Mouse (Mus musculus): ENCODE data around the gene Itga11.

Gene Itga11

DNA sequence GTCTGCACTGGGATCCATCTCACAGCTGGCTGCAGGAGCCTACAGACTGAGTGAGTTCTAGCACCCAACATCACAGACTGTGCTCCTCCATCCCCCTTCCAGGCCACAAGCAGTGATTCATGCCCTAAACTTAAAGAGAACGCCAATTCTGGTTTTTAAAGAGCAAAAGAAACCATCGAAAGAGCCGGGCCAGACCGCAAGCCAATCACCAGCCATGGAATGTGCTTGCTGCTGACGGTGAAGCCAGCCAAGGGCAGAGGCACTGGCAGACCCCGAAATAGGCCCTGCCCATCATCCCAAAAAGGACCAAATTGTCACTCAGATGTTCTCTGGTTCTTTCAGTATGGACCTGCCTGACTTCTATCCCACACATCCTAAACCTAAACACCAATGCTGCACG is 6.7 kb downstream of the Itga11 start:
- DNase-seq (ENCODE audit: low read depth, low spot score), result no peak

DNA sequence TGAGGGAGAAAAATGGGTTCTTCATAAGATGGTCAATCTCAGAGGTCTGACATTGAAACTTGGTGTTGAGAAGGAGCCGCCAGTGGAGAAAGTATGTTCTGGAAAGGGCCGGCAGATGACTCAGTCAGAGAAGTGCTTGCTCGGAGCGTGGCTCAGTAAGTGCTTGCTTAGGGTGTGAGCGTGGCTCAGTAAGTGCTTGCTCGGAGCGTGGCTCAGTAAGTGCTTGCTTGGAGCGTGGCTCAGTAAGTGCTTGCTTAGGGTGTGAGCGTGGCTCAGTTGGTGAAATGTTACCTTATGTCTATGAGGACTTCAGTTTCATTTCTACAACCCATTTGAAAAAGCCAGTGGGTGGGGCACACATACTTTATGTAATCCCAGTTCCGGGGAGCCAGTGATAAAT is 12.1 kb downstream of the Itga11 start:
- no peak for DNase-seq (ENCODE audit: low read depth, low spot score)

DNA sequence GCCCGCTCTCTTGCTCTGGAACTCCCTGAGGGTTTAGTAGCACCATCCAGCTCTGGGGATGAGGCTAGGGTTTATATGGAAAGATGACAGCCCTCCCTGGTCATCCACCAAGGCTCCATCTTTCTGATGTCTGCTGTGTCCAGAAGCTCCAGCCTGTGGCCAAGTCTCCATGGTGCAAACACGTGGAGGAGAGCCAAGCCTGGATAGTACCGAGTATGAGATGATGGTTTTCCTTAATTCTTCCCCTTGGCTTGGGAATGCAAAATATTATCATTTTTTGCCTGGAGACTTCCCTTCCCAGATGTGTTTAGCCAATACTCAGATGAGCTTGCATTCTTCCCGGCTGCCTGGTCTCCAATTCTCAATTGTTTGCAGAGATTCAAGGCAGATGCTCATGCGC is 16.4 kb downstream of the Itga11 start:
- no peak for DNase-seq (ENCODE audit: low read depth, low spot score)

DNA sequence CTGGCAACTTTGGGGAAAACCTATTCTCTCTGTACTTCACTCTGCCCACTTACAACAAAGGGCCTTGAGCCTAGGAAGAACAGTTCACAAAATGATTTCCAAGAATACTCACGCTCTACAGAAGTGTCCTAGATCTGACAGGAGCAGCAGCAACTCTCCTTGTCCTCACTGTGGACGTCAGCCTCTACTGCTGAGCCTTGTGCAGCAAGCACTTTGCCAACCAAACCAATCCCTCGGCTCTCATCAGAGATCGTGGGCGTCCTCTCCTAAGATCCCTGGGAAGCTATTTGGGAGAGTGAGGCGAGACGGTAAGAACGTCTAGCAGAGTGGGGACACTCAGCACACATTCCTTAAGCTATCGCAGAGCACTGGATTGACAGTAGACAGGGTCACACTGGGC is 17.6 kb downstream of the Itga11 start:
- DNase-seq (ENCODE audit: low read depth, low spot score), result no peak

DNA sequence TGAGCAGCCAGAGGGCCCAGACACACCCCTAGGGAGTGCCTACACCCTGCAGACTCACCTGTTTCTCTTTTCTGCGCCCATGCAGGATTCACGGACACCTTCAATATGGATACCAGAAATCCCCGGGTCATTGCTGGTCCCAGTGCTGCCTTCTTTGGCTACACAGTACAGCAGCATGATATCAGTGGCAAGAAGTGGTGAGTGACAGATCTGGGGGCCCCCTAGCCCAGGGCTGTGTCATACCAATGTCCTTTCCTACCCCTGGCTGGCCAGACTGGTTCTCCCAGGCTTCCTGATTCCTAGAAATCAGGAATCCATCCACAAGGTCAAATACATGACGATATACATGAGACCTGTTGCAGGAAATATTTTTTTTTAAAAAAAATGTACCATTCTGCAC is 19.2 kb downstream of the Itga11 start:
- DNase-seq (ENCODE audit: low read depth, low spot score), result no peak

DNA sequence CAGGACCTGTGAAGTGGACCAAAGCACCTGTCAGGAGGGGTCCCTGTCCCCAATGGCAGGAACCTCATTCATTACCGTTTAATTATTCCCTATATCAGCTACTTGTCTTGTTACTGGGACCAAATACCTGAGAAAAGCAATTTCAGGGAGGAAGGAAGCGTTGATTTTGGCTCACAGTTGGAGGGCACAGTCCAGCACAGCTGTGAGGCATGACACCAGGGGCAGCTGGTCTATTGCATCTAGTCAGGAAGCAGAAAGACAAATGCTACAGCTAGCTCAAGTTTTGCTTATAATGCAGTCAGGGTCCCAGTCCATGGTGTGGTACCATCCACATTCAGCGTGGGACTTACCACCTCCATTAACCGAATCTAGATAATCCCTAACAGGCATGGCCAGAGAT is 29.6 kb downstream of the Itga11 start:
- DNase-seq (ENCODE audit: low read depth, low spot score), result no peak

DNA sequence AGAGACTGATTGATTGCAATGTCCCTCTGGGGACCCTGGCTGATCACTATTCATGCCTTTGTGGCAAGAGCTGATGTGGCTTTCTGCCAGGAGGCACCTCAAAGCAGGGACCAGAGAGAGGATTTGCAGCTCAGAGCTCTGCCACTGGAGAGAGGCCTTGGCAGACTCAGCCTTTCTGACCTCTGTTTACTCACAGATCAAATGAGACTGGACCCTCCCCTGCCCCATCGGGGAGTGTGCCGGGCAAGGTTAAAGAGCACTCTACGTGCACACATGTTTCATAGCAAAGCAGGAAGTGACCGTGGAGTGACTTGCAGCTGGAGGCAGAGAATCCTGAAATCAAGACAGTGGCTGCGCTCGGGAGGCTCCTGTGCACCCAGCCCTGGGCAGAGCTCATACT is 30.2 kb downstream of the Itga11 start:
- no peak for DNase-seq (ENCODE audit: low read depth, low spot score)

DNA sequence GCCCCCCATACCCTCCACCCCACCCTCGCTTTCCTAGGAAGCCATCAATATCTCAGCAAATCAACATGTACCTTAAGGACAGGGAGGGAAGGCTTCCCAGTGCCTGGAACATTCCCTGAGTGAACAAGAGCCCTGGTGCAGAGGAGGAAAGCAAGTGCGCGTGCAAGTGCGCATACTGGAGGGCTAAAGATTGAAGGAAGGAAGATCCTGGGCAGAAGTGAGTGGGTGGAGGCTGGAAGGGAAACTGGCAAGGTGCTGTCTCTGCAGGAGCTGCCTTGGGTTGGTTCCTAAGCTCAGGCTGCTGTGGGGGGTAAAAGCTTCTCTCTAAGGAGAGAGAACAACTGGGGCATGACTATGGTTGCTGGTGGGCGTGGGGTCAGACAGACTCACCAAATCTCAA is 32.4 kb downstream of the Itga11 start:
- DNase-seq (ENCODE audit: low read depth, low spot score), result no peak

DNA sequence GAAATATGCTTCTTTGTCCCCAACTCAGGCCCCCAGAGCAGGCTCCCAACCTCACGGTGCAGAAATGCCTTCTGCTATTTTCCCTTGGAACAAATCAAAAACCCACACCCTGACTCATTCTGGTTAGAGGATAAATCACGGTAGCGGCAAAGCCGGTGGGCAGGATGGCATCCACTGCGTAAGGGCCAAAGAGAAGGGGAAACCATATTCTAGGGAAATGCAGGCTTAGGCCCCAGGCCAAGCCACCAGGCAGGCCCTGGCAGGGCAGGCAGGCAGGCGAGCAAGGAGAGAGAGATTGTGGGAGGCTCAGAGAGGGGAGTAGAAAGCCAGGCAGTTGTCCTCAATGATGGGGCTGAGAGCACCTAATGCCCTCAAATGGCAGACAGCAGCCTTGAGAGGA is 34.7 kb downstream of the Itga11 start:
- DNase-seq (ENCODE audit: low read depth, low spot score), result no peak

DNA sequence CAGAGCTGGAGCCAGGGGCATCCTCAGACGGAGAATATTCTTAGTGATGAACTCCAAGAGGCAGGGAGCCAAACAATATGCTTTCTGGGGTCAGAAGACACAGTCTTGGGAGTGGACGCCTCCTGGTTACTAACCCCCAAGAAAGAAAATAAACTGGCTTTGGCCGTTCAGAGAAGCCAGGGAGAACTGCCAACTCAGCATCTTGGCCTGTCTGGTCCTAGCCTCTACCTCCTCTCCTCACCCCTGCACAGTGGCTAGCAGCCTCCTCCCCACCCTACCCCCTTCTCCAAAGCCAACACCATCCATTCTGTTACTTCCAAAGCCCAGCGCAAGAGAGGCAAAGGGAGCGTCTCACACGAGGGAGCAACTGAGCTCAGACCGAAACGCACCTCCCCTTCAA is 35.4 kb downstream of the Itga11 start:
- no peak for DNase-seq (ENCODE audit: low read depth, low spot score)

DNA sequence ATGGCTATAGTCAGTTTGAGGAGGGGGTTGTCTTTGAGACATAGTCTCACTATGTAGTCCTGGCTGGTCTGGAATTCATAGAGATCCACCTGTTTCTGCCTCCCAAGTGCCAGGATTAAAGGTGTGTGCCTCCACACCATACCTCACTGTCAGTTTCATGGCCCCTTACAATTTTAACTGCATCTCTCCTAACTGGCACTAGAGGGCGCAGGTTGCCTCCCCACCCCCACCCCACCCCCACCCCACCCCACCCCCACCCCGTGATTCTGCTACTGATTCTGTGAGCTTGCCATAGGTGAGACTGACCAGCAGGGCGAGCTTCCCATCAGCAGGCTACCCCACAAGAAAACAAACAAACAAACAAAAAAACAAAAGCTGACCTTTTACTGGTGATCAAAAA is 36.7 kb downstream of the Itga11 start:
- no peak for DNase-seq (ENCODE audit: low read depth, low spot score)

DNA sequence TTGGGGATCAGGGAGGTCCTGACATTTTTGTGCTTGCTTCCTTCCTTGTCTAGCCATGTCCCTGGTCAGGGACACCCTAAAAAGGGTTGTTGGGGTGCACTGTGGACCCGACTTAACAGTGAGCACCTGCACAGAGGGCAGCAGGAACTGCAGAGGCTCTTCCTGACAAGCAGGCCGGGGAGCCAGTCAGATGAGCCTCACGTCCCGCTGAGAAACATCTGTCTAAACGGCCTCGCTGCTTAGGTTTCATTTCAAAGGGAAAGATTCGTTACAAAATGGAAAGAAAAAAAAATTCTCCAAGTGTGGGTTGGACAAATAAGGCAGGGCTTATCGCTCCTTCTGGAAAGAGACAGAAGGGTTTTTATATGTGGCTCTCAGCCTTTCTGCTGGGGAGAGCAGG is 40.4 kb downstream of the Itga11 start:
- DNase-seq (ENCODE audit: low read depth, low spot score), result no peak

DNA sequence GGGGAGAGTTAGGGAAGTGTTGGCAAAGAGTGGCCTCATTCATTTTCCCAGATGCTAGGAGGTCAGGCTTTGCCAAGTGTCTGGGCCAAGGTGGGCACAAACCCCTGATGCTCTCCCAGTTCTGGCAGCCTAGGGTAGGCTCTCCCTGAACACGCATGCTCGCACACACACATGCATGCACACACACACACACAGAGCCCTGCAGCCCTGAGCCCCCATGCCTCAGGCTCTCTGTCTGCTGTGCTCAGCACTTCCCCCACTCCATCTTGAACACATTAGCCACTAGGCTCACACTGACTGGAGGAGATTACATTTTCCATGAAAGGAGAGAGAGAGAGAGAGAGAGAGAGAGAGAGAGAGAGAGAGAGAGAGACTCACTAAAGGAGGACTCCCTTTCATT is 44.2 kb downstream of the Itga11 start:
- no peak for DNase-seq (ENCODE audit: low read depth, low spot score)

DNA sequence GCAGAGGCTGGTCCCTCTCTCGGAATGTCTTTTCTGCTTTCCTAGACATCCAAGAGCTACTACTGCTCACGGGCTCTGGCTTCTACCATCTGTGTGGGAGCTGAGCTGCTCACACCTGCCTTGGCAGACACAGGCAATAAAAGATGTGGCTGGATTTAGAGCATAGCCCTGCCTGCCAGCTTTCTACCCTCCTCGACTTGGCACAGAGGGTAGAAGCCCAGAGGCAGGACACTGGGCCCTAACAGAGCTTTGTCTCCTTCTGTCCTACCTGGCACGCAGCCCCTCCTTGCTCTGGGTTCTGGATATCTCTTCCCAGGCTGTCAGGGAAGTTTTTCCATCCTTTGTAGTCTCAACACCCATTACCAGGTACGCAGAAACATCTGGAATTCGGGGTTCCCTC is 45.1 kb downstream of the Itga11 start:
- no peak for DNase-seq (ENCODE audit: low read depth, low spot score)

DNA sequence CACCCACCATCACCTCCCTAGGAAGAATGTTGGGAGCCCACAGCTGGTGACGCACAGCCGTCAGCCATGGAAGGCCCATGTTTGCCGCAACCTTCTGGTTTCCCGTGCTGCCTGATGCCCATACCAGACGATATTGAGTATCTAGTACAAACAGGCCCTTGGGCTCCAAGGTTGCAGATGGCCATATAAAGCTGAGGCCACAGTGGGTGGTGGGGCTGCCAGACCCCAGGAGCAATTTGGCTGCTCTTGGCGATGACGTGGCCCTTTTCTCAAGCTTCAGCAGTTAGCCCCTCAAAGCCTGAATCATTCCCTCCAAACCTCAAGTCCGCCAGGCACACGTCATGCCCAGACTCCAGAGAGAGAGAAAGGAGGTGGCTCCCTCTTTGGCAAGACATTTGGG is 46.5 kb downstream of the Itga11 start:
- no peak for DNase-seq (ENCODE audit: low read depth, low spot score)

DNA sequence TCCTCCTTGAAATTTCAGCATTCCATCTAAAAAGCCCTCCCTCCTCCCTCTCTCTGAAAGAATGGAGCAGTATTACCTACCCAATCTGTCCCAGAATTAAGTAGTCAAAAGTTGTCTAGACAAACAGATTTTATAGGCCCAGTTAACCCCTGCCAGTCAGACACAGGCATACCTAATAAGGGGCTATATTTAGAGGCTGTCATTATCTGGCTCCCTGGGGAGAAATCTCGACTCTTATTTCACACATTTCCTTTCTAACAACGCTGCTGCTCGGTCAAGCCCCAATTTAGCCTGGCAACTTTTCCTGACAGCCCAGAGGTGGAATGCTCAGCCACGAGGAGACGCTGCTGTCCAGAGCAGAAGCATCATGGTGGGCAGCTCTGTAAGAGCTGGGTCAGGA is 47.6 kb downstream of the Itga11 start:
- DNase-seq (ENCODE audit: low read depth, low spot score), result no peak

DNA sequence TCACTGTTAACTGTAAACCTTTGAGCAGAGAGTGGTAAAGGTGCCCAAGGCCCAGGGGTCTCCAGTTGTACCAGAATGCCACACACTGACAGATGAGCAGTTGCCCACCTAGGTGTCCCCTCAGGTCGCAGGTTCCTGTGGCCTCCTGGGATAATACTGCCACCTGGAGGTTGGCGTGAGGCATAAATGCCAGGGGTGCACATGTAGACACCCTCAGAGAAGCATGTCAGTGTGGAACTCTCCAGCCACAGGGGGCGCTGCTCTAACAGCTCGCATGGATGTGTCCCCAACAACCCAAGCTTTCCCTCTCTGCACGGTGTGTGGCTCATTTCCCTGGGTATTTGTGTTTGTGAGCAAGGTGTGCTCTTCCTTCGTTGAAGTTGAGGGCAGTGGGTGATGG is 48.8 kb downstream of the Itga11 start:
- peak; percentile 45 for DNase-seq (ENCODE audit: low read depth, low spot score)

DNA sequence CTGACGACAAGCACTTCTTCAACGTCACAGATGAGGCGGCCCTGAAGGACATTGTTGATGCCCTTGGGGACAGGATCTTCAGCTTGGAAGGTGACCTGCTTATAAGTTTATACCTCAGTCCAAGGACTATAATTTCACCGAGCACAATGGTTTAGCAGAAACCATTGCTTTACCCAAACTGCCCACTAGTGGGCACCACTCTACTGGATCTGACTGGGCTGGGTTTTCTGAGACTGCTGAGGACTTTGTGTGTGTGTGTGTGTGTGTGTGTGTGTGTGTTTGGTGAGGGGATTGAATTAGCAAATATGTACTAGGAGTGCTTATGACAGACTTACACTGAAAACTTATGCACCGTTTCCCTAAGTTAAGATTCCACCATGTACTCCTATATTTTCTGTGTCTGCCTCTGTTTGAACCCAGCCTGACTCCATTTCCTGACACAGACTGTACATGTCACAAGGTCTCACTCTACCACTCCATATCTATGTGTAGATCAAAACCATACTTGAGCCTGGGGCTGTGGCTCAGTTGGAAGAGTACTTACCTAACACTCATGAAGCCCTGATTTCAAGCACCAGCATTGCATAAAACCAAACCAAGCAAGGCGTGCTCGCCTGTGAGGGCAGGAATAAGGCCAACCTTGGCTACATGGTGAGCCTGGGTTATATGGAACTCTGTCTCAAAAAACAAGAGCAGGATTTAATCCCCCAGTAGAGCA is 67.1 kb downstream of the Itga11 start:
- no peak for DNase-seq (ENCODE audit: low read depth, low spot score)

DNA sequence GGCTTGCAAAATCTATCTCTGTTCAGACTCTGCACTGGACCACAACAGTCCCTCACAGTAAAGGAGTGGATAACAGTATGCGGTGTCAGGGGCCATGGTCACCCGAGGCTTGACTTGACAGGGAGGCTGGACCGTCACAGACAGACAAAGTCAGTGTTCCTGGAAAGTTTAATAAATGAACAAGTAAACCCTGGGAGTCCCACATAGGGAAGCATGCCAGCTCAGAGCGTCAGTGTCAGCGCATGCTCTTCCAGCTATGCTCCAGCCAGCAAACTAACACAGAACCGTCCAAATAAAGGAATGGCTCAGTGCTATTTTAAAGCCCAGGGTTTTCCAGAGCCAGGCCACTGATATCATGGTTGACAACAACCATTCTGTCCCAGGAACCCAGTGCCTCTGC is 69.0 kb downstream of the Itga11 start:
- DNase-seq (ENCODE audit: low read depth, low spot score), result no peak

DNA sequence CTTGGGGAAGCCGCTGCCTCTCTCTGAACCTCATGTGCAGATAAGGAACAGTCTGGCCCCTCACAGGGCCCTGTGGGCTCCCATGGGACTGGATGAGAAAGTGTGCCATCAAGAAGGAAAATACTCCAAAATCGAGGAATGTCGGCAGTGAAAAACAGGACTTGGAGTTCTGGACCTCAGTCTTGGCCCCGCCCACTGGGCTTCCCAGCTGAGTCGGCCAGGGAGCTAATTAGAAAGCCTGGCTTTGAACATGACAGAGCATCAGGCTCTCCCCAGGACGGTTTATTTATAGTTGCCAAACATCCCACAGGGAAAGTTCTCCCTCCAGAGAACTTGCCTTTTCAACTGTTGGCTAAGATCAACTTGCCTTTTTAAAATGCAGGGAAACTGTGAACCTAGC is 72.0 kb downstream of the Itga11 start:
- no peak for DNase-seq (ENCODE audit: low read depth, low spot score)

DNA sequence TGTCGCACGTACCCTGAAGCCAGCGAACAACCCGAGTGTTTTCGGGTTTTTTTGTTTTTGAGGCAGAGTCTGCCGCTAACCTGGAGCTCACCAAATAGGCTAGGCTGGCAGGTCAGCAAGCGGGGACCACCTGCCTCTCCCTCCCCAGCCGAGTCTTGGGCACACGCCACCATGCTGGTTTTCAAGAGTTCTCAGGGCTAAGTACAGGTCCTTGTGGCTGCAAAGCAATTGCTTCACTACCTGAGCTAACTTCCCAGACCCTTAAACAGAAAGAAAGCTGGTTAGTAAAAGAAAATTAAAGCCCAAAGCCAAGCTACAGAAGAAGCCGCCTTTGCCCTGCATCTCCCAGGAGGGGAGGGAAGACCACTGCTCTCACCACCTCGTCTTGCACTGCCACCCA is 72.8 kb downstream of the Itga11 start:
- no peak for DNase-seq (ENCODE audit: low read depth, low spot score)

DNA sequence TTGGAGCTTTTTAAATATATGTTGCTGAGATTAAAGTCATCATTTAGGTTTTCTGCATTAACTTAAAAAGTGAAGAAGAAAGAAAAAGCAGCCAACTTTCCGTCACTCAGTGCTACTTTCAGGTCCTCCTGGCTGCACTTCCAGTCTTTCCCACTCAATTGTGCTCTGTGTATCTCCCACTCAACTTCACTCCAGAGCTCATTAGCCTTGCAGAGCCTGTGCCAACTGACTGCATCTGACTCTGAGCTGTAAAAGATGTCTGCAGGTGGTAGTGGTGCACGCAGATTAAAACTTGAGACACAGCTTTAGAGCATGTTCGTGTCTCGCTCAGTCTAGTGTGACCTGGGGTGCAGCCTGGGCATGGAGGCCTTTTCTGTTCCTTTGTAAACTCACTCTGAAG is 80.7 kb downstream of the Itga11 start:
- no peak for DNase-seq (ENCODE audit: low read depth, low spot score)

DNA sequence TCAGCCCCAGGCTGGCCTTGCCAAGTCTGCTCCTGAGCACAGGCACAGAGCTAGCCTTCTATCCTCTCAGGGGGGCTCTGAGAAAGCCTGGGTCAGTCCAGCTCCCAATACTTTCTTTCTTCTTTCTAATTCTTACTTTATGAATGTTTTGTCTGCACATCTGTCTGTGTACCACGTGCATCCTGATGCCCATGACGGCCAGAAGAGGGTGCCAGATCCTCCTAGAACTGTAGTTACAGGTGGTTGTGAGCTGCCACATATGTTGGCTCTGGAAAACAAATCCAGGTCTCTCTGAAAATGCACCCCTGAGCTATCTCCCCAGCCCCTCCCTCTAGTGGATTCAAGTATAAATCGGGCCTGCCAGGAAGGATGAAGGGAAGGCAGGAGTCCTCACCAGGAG is 82.0 kb downstream of the Itga11 start:
- no peak for DNase-seq (ENCODE audit: low read depth, low spot score)

DNA sequence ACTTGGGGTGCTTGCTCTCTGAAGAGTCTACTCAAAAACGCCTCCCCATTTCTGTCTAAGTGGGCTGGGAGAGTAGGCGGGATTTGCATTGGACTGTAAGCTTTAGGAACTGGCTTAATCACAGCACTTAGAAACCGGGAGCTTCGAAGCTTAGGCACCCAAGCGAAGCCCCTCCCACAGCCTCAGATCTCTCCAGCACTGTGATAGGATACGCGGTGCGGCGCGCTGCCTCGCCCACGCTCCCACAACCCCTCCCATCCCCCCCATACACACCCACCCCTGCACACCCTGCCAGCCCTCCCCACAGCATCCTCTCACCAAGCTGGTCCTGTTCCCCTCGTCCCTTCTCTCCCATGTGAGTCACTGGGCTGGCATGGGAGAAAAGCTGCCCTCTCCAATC is 85.9 kb downstream of the Itga11 start:
- DNase-seq (ENCODE audit: low read depth, low spot score), result no peak

Measured in WW6 (cell line).